Mouse (Mus musculus) neural tube, embryonic 15.5 days (tissue): ENCODE results near the gene Parvb. TPM values are rescaled to one million over a fixed set of nuclear protein-coding genes. Genes with fewer than 3 reads are reported as not detected.

Experiments
- ATAC-seq: fragments of 200-750 bp; cut with Nextera tagmentation; 2 replicates; pipeline ENCODE4 v1.8.0; 2017; ENCODE audit warnings: mild to moderate bottlenecking, moderate TSS enrichment, moderate library complexity; ENCODE audit not compliant: low FRiP score
- H3K27ac ChIP-seq: fragments of 300-500 bp; sonication (generic); replicated peaks from 2 replicates; pipeline ENCODE4 v1.5.1; 2015; ENCODE audit warnings: mild to moderate bottlenecking, inconsistent platforms
- H3K27me3 ChIP-seq: fragments of 300-500 bp; sonication (generic); replicated peaks from 2 replicates; pipeline ENCODE4 v1.6.1; 2015; ENCODE audit warnings: inconsistent platforms
- H3K36me3 ChIP-seq: fragments of 300-500 bp; sonication (generic); 2 replicates; pipeline ENCODE4 v1.6.1; 2015; ENCODE audit warnings: inconsistent platforms
- H3K4me1 ChIP-seq: fragments of 300-500 bp; sonication (generic); 2 replicates; pipeline ENCODE4 v1.6.1; 2015; ENCODE audit warnings: inconsistent platforms
- H3K4me2 ChIP-seq: fragments of 300-500 bp; sonication (generic); 2 replicates; pipeline ENCODE4 v1.6.1; 2015; ENCODE audit warnings: inconsistent platforms, mild to moderate bottlenecking, moderate library complexity
- H3K4me3 ChIP-seq: fragments of 300-500 bp; sonication (generic); replicated peaks from 2 replicates; pipeline ENCODE4 v1.5.1; 2015; ENCODE audit warnings: mild to moderate bottlenecking, inconsistent platforms
- H3K9ac ChIP-seq: fragments of 300-500 bp; sonication (generic); replicated peaks from 2 replicates; pipeline ENCODE4 v1.6.1; 2015; ENCODE audit warnings: mild to moderate bottlenecking, inconsistent platforms
- H3K9me3 ChIP-seq: fragments of 300-500 bp; sonication (generic); replicated peaks from 2 replicates; pipeline ENCODE4 v1.6.1; 2016; ENCODE audit warnings: inconsistent platforms
- WGBS: fragments of 180-500 bp; shearing (Covaris S2); methylation state at CpG from one replicate; pipeline ENCODE4 v1.1.7; 2015; ENCODE audit warnings: mixed read lengths; 5-methylcytosine and 5-hydroxymethylcytosine counted together
- polyA plus RNA-seq: library from polyadenylated mRNA; unstranded; fragments of >200 nt; fragmentation: Nextera tagmentation; extraction: Ambion mirVana; gene quantifications from 2 replicates; pipeline ENCODE4 v1.2.1, GENCODE M21; 2015

Gene Parvb
- polyA plus RNA-seq, 1 experiment from 2014 or later, result 4.8 TPM

GRCm38 (mm10) chr15:84218783-84219271, 13.0 kb upstream of the Parvb start:
- H3K9me3 ChIP-seq, result no peaks in the 10 kb centered on the region
- no peak overlapping the region for H3K4me3 ChIP-seq
- peaks cover 11% of the 10 kb centered on the region for H3K36me3 ChIP-seq
- H3K4me2 ChIP-seq, result no peak overlapping the region
- 31% methylated on average over 9 of the region's 9 CpGs for WGBS
- H3K27ac ChIP-seq, result no peak overlapping the region
- ATAC-seq, result no peak
- H3K9ac ChIP-seq, result no peak overlapping the region
- H3K4me1 ChIP-seq, result peaks cover 28% of the 10 kb centered on the region
- H3K27me3 ChIP-seq, result no peaks in the 10 kb centered on the region

- Histone ChIP-seq H3K9me3 (no peaks in the 10 kb centered on the region), H3K36me3 (no peaks in the 10 kb centered on the region), H3K27ac (no peak overlapping the region), H3K4me3 (no peak overlapping the region), H3K4me2 (no peak overlapping the region), H3K9ac (no peak overlapping the region), H3K27me3 (no peaks in the 10 kb centered on the region), H3K4me1 (peaks cover 47% of the 10 kb centered on the region)
- ATAC-seq, result no peak
- 72% methylated on average over 5 of the region's 5 CpGs for WGBS
These were observed 10.3 kb upstream of the Parvb start for GRCm38 (mm10) chr15:84221539-84221938.

GRCm38 (mm10) chr15:84223423-84223822, 8.4 kb upstream of the Parvb start:
- no peak for ATAC-seq
- Histone ChIP-seq H3K9ac (no peak overlapping the region), H3K27me3 (no peaks in the 10 kb centered on the region), H3K4me2 (no peak overlapping the region), H3K36me3 (no peaks in the 10 kb centered on the region), H3K9me3 (no peaks in the 10 kb centered on the region), H3K4me1 (peaks cover 57% of the 10 kb centered on the region), H3K27ac (peak overlapping the region; percentile 28), H3K4me3 (no peak overlapping the region)
- WGBS, result 28% methylated on average over 6 of the region's 6 CpGs

GRCm38 (mm10) chr15:84224779-84225178, 7.1 kb upstream of the Parvb start:
- 26% methylated on average over 10 of the region's 10 CpGs for whole genome bisulfite sequencing
- Histone ChIP-seq H3K36me3 (no peaks in the 10 kb centered on the region), H3K4me1 (peaks cover 49% of the 10 kb centered on the region), H3K9me3 (no peaks in the 10 kb centered on the region), H3K27me3 (no peaks in the 10 kb centered on the region; the same call in 1 of the 2 replicates), H3K27ac (peak overlapping the region; percentile 28; the same call in 1 of the 2 replicates), H3K9ac (no peak overlapping the region), H3K4me2 (0 out of 2 replicates have a peak overlapping the region, but pooled peaks have one; percentile 1), H3K4me3 (no peak overlapping the region)
- no peak for ATAC-seq

- Histone ChIP-seq H3K4me1 (peaks cover 63% of the 10 kb centered on the region), H3K36me3 (no peaks in the 10 kb centered on the region), H3K27me3 (no peaks in the 10 kb centered on the region; the same call in 1 of the 2 replicates), H3K4me3 (no peak overlapping the region), H3K9me3 (no peaks in the 10 kb centered on the region), H3K27ac (peak overlapping the region; percentile 33), H3K9ac (0 out of 2 replicates have a peak overlapping the region, but pooled peaks have one; percentile 10), H3K4me2 (peak overlapping the region; percentile 23; the same call in 1 of the 2 replicates)
- ATAC-seq, result peak; percentile 26; the same call in 1 of the 2 replicates
- 17% methylated on average over 15 of the region's 15 CpGs for WGBS
These were observed 4.9 kb upstream of the Parvb start for GRCm38 (mm10) chr15:84226918-84227317.

- Histone ChIP-seq H3K4me1 (peaks cover 60% of the 10 kb centered on the region), H3K4me2 (peak overlapping the region; percentile 94), H3K9ac (no peak overlapping the region), H3K4me3 (no peak overlapping the region), H3K9me3 (no peaks in the 10 kb centered on the region), H3K27ac (0 out of 2 replicates have a peak overlapping the region, but pooled peaks have one; percentile 60), H3K36me3 (no peaks in the 10 kb centered on the region), H3K27me3 (no peaks in the 10 kb centered on the region; the same call in 1 of the 2 replicates)
- WGBS, result 14% methylated on average over 5 of the region's 5 CpGs
- ATAC-seq, result no peak
These were observed 1.2 kb upstream of the Parvb start for GRCm38 (mm10) chr15:84230661-84231060.

GRCm38 (mm10) chr15:84231113-84231712, 630 bp upstream of the Parvb start:
- H3K27ac ChIP-seq, result peak overlapping the region; percentile 60
- peaks cover 54% of the 10 kb centered on the region for H3K4me1 ChIP-seq
- peak; percentile 36; the same call in 1 of the 2 replicates for ATAC-seq
- H3K36me3 ChIP-seq, result no peaks in the 10 kb centered on the region
- peak overlapping the region; percentile 18; the same call in 1 of the 2 replicates for H3K9ac ChIP-seq
- H3K27me3 ChIP-seq, result no peaks in the 10 kb centered on the region; the same call in 1 of the 2 replicates
- H3K4me3 ChIP-seq, result peak overlapping the region; percentile 44
- no peaks in the 10 kb centered on the region for H3K9me3 ChIP-seq
- WGBS, result 2% methylated on average over 16 of the region's 16 CpGs
- H3K4me2 ChIP-seq, result peak overlapping the region; percentile 94

GRCm38 (mm10) chr15:84232609-84233008, 766 bp downstream of the Parvb start:
- Histone ChIP-seq H3K9me3 (no peaks in the 10 kb centered on the region), H3K9ac (no peak overlapping the region), H3K4me2 (peak overlapping the region; percentile 94), H3K4me1 (peaks cover 40% of the 10 kb centered on the region), H3K27me3 (peaks cover 5% of the 10 kb centered on the region; the same call in 1 of the 2 replicates), H3K27ac (no peak overlapping the region), H3K36me3 (no peaks in the 10 kb centered on the region), H3K4me3 (0 out of 2 replicates have a peak overlapping the region, but pooled peaks have one; percentile 44)
- 18% methylated on average over 8 of the region's 8 CpGs for WGBS
- no peak for ATAC-seq

- Histone ChIP-seq H3K4me2 (no peak overlapping the region), H3K9ac (no peak overlapping the region), H3K9me3 (no peaks in the 10 kb centered on the region), H3K36me3 (no peaks in the 10 kb centered on the region), H3K4me3 (no peak overlapping the region), H3K27ac (peak overlapping the region; percentile 52; the same call in 1 of the 2 replicates), H3K4me1 (peaks cover 53% of the 10 kb centered on the region), H3K27me3 (peaks cover 5% of the 10 kb centered on the region; the same call in 1 of the 2 replicates)
- ATAC-seq, result no peak
- WGBS, result 78% methylated on average over 7 of the region's 7 CpGs
These were observed 3.1 kb downstream of the Parvb start for GRCm38 (mm10) chr15:84234794-84235581.

- no peak overlapping the region for H3K9ac ChIP-seq
- WGBS, result 70% methylated on average over 7 of the region's 7 CpGs
- H3K4me3 ChIP-seq, result no peak overlapping the region
- peaks cover 5% of the 10 kb centered on the region; the same call in 1 of the 2 replicates for H3K27me3 ChIP-seq
- peaks cover 51% of the 10 kb centered on the region for H3K4me1 ChIP-seq
- no peaks in the 10 kb centered on the region for H3K36me3 ChIP-seq
- no peak overlapping the region for H3K27ac ChIP-seq
- H3K9me3 ChIP-seq, result no peaks in the 10 kb centered on the region
- ATAC-seq, result no peak
- H3K4me2 ChIP-seq, result no peak overlapping the region
These were observed 3.8 kb downstream of the Parvb start for GRCm38 (mm10) chr15:84235646-84236045.

GRCm38 (mm10) chr15:84238552-84238951, 6.7 kb downstream of the Parvb start:
- Histone ChIP-seq H3K36me3 (no peaks in the 10 kb centered on the region), H3K4me1 (peaks cover 29% of the 10 kb centered on the region), H3K27ac (no peak overlapping the region), H3K9me3 (no peaks in the 10 kb centered on the region), H3K9ac (no peak overlapping the region), H3K27me3 (peaks cover 5% of the 10 kb centered on the region; the same call in 1 of the 2 replicates), H3K4me3 (no peak overlapping the region), H3K4me2 (peak overlapping the region; percentile 37)
- ATAC-seq, result no peak
- 21% methylated on average over 15 of the region's 15 CpGs for WGBS
